Mouse (Mus musculus) liver, embryonic 16.5 days (tissue): Measurements from ENCODE around the gene Jpt1. TPM values are rescaled to one million over a fixed set of nuclear protein-coding genes. Genes with fewer than 3 reads are reported as not detected.

Experiments used
- ATAC-seq: fragments of 200-750 bp; cut with Nextera tagmentation; 2 replicates; pipeline ENCODE4 v1.8.0; 2017; ENCODE audit warnings: low read depth, mild to moderate bottlenecking, moderate number of reproducible peaks, moderate library complexity
- H3K27ac ChIP-seq: fragments of 300-500 bp; sonication (generic); 2 replicates; pipeline ENCODE4 v1.5.1; 2014; ENCODE audit warnings: mild to moderate bottlenecking, low read length
- H3K27me3 ChIP-seq: fragments of 300-500 bp; sonication (generic); 2 replicates; pipeline ENCODE4 v1.6.1; 2014; ENCODE audit warnings: low read depth, low read length, mixed read lengths; ENCODE audit not compliant: control insufficient read depth, insufficient read depth
- H3K36me3 ChIP-seq: fragments of 300-500 bp; sonication (generic); 2 replicates; pipeline ENCODE4 v1.6.1; 2014; ENCODE audit warnings: mild to moderate bottlenecking; ENCODE audit not compliant: control insufficient read depth, insufficient read depth
- H3K4me1 ChIP-seq: fragments of 300-500 bp; sonication (generic); 2 replicates; pipeline ENCODE4 v1.6.1; 2014; ENCODE audit warnings: low read depth, low read length, mixed read lengths; ENCODE audit not compliant: control insufficient read depth
- H3K4me2 ChIP-seq: fragments of 300-500 bp; sonication (generic); 2 replicates; pipeline ENCODE4 v1.6.1; 2014; ENCODE audit warnings: low read depth, low read length, mixed read lengths
- H3K4me3 ChIP-seq: fragments of 300-500 bp; sonication (generic); 2 replicates; pipeline ENCODE4 v1.5.1; 2014; ENCODE audit warnings: low read depth, mild to moderate bottlenecking, low read length
- H3K9ac ChIP-seq: fragments of 300-500 bp; sonication (generic); 2 replicates; pipeline ENCODE4 v1.6.1; 2014; ENCODE audit warnings: low read depth, low read length
- H3K9me3 ChIP-seq: fragments of 300-500 bp; sonication (generic); replicated peaks from 2 replicates; pipeline ENCODE4 v1.6.1; 2016; ENCODE audit warnings: low read length; ENCODE audit not compliant: control insufficient read depth
- WGBS: fragments of 180-500 bp; shearing (Covaris S2); extraction: QIAGEN DNeasy Blood & Tissue Kit; methylation state at CpG from one replicate; pipeline ENCODE4 v1.1.7; 2014; ENCODE audit not compliant: insufficient replicate concordance; 5-methylcytosine and 5-hydroxymethylcytosine counted together
- microRNA-seq: library from miRNA; unstranded; fragments of <30 nt; microRNA quantifications from one replicate; pipeline ENCODE4, GENCODE M21; 2016
- polyA plus RNA-seq: library from polyadenylated mRNA; unstranded; fragments of >200 nt; fragmentation: Nextera tagmentation; extraction: Ambion mirVana; gene quantifications from 2 replicates; pipeline ENCODE4 v1.2.1, GENCODE M21; 2015

Gene Jpt1
- polyA plus RNA-seq, 1 experiment from 2014 or later: 190 TPM

GRCm38 (mm10) chr11:115448075-115448474 lies 66.1 kb downstream of the Jpt1 start:
- no peaks in the 10 kb centered on the region for H3K36me3 ChIP-seq
- H3K4me3 ChIP-seq: peak overlapping the region; percentile 23; the same call in 1 of the 2 replicates
- H3K9ac ChIP-seq: no peak overlapping the region
- H3K4me2 ChIP-seq: peak overlapping the region; percentile 30; the same call in 1 of the 2 replicates
- H3K9me3 ChIP-seq: no peaks in the 10 kb centered on the region
- H3K27me3 ChIP-seq: no peaks in the 10 kb centered on the region
- 70% methylated on average over 16 of the region's 16 CpGs for WGBS
- H3K27ac ChIP-seq: peak overlapping the region; percentile 58
- ATAC-seq: peak; percentile 72
- no peaks in the 10 kb centered on the region; the same call in 1 of the 2 replicates for H3K4me1 ChIP-seq

Small RNA genes lying within 50 kb of the gene (microRNA-seq; reads per million reads assigned to microRNA genes)
- 0.74 reads per million for gene Mir3968

Other genes with a start within 250 kb of the Jpt1 start
- gene Grin2c, start 247.1 kb downstream of the Jpt1 start, polyA plus RNA-seq: 0.05 and 0.09 TPM in 2 replicates
- 19.5 and 21.7 TPM in 2 replicates for gene Fdxr, start 237.3 kb downstream of the Jpt1 start, polyA plus RNA-seq
- 4.4 and 4.5 TPM in 2 replicates for gene Fads6, start 216.7 kb downstream of the Jpt1 start, polyA plus RNA-seq
- not detected in 2 replicates for gene Otop2, start 207.2 kb downstream of the Jpt1 start, polyA plus RNA-seq
- gene Ush1g, start 192.3 kb downstream of the Jpt1 start, polyA plus RNA-seq: 0.09 and 0.13 TPM in 2 replicates
- 0.11 TPM in 1 of 2 replicates, not detected in the other for gene Otop3, start 179.7 kb downstream of the Jpt1 start, polyA plus RNA-seq
- gene Hid1, start 146.6 kb downstream of the Jpt1 start, polyA plus RNA-seq: 1.3 and 1.9 TPM in 2 replicates
- 0.95 and 1.3 TPM in 2 replicates for gene Cdr2l, start 132.5 kb downstream of the Jpt1 start, polyA plus RNA-seq
- 68.8 and 71.7 TPM in 2 replicates for gene Mrpl58, start 110.6 kb downstream of the Jpt1 start, polyA plus RNA-seq
- gene Atp5h, start 94.4 kb downstream of the Jpt1 start, polyA plus RNA-seq: 482 and 528 TPM in 2 replicates
- gene Kctd2, start 94.3 kb downstream of the Jpt1 start, polyA plus RNA-seq: 0.70 and 1.0 TPM in 2 replicates
- 0.84 and 1.1 TPM in 2 replicates for gene Trim80, start 73.8 kb downstream of the Jpt1 start, polyA plus RNA-seq
- 0.21 and 0.51 TPM in 2 replicates for gene Slc16a5, start 51.9 kb downstream of the Jpt1 start, polyA plus RNA-seq
- gene Armc7, start 38.7 kb downstream of the Jpt1 start, polyA plus RNA-seq: 3.7 TPM in 2 replicates
- 32.0 and 36.3 TPM in 2 replicates for gene Nt5c, start 22.5 kb downstream of the Jpt1 start, polyA plus RNA-seq
- gene Sumo2, start 21.9 kb upstream of the Jpt1 start, polyA plus RNA-seq: 270 and 312 TPM in 2 replicates
- 94.4 and 96.5 TPM in 2 replicates for gene Nup85, start 50.0 kb upstream of the Jpt1 start, polyA plus RNA-seq
- 47.6 and 49.5 TPM in 2 replicates for gene Mrps7, start 89.5 kb upstream of the Jpt1 start, polyA plus RNA-seq
- gene Gga3, start 89.7 kb upstream of the Jpt1 start, polyA plus RNA-seq: 7.9 TPM in 2 replicates
- gene Mif4gd, start 98.6 kb upstream of the Jpt1 start, polyA plus RNA-seq: 28.4 and 28.6 TPM in 2 replicates
- gene Slc25a19, start 113.9 kb upstream of the Jpt1 start, polyA plus RNA-seq: 8.7 and 8.8 TPM in 2 replicates
- 49.1 and 53.1 TPM in 2 replicates for gene Grb2, start 194.2 kb upstream of the Jpt1 start, polyA plus RNA-seq